Mouse (Mus musculus) embryonic facial prominence, embryonic 11.5 days (tissue): ENCODE data around the gene Atg2b. TPM values are rescaled to one million over a fixed set of nuclear protein-coding genes. Genes with fewer than 3 reads are reported as not detected.

Experiments
- ATAC-seq: fragments of 200-750 bp; cut with Nextera tagmentation; replicated peaks from 2 replicates; pipeline ENCODE4 v1.8.0; 2017; ENCODE audit warnings: low read depth; ENCODE audit not compliant: insufficient number of reproducible peaks, low FRiP score, low TSS enrichment
- DNase-seq: peaks from one replicate; pipeline ENCODE4 v3.0.0-alpha.2; 2015; ENCODE audit warnings: low spot score
- H3K27ac ChIP-seq: fragments of 300-500 bp; sonication (generic); replicated peaks from 2 replicates; pipeline ENCODE4 v1.5.1; 2014; ENCODE audit warnings: mild to moderate bottlenecking, low read depth, low read length, control low read depth
- H3K27me3 ChIP-seq: fragments of 300-500 bp; sonication (generic); 2 replicates; pipeline ENCODE4 v1.6.1; 2014; ENCODE audit warnings: mild to moderate bottlenecking, low read length, moderate library complexity, mixed read lengths; ENCODE audit not compliant: control insufficient read depth, insufficient read depth
- H3K36me3 ChIP-seq: fragments of 300-500 bp; sonication (generic); replicated peaks from 2 replicates; pipeline ENCODE4 v1.6.1; 2014; ENCODE audit warnings: low read depth, mild to moderate bottlenecking, low read length, moderate library complexity, mixed read lengths; ENCODE audit not compliant: control insufficient read depth, insufficient read depth
- H3K4me1 ChIP-seq: fragments of 300-500 bp; sonication (generic); 2 replicates; pipeline ENCODE4 v1.6.1; 2014; ENCODE audit warnings: low read length, mixed read lengths; ENCODE audit not compliant: control insufficient read depth, insufficient read depth
- H3K4me2 ChIP-seq: fragments of 300-500 bp; sonication (generic); 2 replicates; pipeline ENCODE4 v1.6.1; 2014; ENCODE audit warnings: low read depth, mild to moderate bottlenecking, control low read depth, low read length, moderate library complexity
- H3K4me3 ChIP-seq: fragments of 300-500 bp; sonication (generic); 2 replicates; pipeline ENCODE4 v1.5.1; 2014; ENCODE audit warnings: low read depth, low read length, control low read depth
- H3K9ac ChIP-seq: fragments of 300-500 bp; sonication (generic); replicated peaks from 2 replicates; pipeline ENCODE4 v1.6.1; 2014; ENCODE audit warnings: mild to moderate bottlenecking, control low read depth, low read length
- H3K9me3 ChIP-seq: fragments of 300-500 bp; sonication (generic); replicated peaks from 2 replicates; pipeline ENCODE4 v1.6.1; 2016; ENCODE audit warnings: mild to moderate bottlenecking, low read length, inconsistent platforms, mixed read lengths; ENCODE audit not compliant: control insufficient read depth
- WGBS: fragments of 180-500 bp; shearing (Covaris S2); extraction: QIAGEN DNeasy Blood & Tissue Kit; methylation state at CpG from one replicate; pipeline ENCODE4 v1.1.7; 2014; 5-methylcytosine and 5-hydroxymethylcytosine counted together
- polyA plus RNA-seq: library from polyadenylated mRNA; unstranded; fragments of >200 nt; fragmentation: Nextera tagmentation; extraction: Ambion mirVana; gene quantifications from 2 replicates; pipeline ENCODE4 v1.2.1, GENCODE M21; 2014

Atg2b gene
- 11.7 and 12.6 TPM in 2 replicates for polyA plus RNA-seq

DNA sequence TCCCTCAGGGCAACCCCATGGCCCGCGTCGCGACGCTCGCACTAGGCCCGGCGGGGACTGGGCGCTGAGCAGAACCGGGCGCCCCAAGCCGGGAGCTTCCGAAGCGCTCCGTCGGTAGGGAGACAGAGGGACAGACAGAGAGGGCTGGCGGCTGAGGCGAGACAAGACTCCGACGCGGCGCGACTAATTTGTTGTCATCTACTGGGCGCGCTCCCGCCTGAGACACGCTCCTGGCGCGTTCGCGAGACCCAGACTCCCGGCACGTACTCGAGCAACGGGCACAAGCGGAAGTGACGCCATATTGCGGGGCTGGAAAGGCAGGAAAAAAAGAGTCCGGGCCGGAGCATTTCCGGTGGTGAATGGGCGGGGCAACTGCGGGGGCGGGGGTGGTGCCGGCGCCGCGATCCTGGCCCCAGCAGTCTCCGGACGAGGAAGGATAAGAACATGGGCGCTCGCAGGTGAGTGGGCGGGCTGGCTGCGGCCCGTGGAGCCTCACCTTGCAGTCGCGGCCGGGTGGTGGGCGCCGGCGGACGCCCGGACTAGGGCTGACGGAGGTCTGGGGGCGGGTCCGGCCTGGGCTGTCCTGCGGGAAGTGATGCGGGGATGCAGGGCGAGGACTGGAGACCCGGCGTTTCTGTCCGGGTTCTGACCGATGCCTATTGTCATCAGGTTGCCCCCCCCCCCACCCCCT is at the start of gene Atg2b:
Atg2b (minus strand) TSS at position 211 of the 691 bp plus-strand sequence.
- no peaks in the 10 kb centered on the region for H3K36me3 ChIP-seq
- no peaks in the 10 kb centered on the region for H3K4me1 ChIP-seq
- peak within 1 kb of the TSS; percentile 91 for H3K4me3 ChIP-seq
- WGBS = under 1% methylated on average over 73 of the region's 73 CpGs
- peak within 1 kb of the TSS; percentile 52 for H3K27ac ChIP-seq
- peak within 1 kb of the TSS; percentile 80 for H3K9ac ChIP-seq
- no peaks in the 10 kb centered on the region for H3K9me3 ChIP-seq
- H3K27me3 ChIP-seq = no peaks in the 10 kb centered on the region
- DNase-seq (peak; percentile 99), ATAC-seq (peak; percentile 90)
- peak within 1 kb of the TSS; percentile 64 for H3K4me2 ChIP-seq

DNA sequence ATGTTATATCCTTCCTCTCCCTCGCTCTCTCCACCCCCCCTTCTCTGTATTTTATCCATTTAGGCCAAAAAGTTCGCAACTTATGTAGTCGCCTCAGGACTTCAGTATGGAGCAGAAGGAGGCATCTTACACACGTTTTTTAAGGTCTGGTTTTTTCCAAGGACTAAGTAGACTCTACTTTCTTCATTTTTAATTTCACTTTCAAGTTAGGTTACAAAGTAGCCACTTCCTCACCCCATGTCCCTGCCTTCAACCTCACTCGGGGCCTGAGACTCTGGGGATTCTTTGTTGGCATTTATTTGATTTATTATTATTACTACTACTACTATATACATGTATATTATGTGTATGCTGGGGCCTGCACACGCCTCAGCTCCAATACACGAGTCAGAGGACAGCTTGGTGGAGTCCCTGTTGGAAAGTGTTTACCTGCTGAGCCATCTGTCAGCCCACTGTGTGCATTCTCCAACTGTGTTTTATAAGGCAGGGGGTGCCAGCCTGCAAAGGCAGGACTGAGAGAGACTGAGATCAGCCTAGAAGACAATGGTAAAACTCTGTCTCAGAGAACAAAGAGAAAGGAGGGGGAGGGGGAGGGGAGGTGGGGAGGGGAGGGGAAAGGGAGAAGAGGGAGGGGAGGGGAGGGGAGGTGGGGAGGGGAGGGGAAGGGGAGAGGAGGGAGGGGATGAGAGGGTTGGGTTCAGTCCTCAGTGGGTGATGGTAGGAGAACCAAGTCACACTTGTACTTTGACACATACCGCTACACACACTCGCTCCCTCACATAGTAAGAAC is 48.6 kb upstream of the Atg2b start:
- no peak overlapping the region for H3K4me2 ChIP-seq
- DNase-seq = no peak
- no peaks in the 10 kb centered on the region for H3K4me1 ChIP-seq
- no peaks in the 10 kb centered on the region for H3K36me3 ChIP-seq
- H3K27ac ChIP-seq = no peak overlapping the region
- ATAC-seq = no peak
- H3K27me3 ChIP-seq = no peaks in the 10 kb centered on the region
- no peak overlapping the region for H3K9ac ChIP-seq
- no peaks in the 10 kb centered on the region for H3K9me3 ChIP-seq
- 81% methylated on average over 9 of the region's 9 CpGs for WGBS
- H3K4me3 ChIP-seq = no peak overlapping the region

DNA sequence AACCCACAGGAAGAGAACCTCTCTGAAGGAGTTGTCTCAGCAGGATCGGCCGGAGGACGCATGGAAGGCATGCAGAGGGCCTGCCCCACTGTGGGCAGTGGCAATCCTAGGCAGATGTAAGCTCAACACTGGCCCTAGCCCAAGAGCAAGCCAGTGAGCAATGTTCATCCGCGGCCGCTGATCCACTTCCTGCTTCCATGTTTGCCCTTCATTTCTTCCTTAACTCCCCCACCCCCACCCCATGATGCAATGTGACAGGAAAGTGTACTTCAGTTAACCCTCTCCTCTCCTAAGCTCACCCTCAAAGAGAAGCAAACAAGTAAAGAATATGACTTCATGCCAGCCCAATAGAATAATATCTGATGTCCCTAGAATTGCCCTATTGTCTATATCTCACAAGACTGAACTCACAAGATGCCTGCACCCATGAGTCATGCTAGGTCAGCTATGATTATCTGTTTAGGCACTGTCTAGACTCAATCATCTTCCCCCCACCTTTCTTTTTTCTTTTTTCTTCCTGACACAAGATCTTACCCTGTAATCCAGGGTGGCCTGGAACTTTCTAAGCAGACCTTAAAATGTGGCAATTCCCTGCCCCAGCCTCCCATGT is 45.9 kb upstream of the Atg2b start:
- Histone ChIP-seq H3K4me3 (no peak overlapping the region), H3K9me3 (no peaks in the 10 kb centered on the region), H3K4me1 (no peaks in the 10 kb centered on the region), H3K4me2 (no peak overlapping the region), H3K9ac (no peak overlapping the region), H3K27ac (no peak overlapping the region), H3K36me3 (no peaks in the 10 kb centered on the region), H3K27me3 (no peaks in the 10 kb centered on the region)
- DNase-seq = no peak
- 82% methylated on average over 6 of the region's 6 CpGs for WGBS
- no peak for ATAC-seq

DNA sequence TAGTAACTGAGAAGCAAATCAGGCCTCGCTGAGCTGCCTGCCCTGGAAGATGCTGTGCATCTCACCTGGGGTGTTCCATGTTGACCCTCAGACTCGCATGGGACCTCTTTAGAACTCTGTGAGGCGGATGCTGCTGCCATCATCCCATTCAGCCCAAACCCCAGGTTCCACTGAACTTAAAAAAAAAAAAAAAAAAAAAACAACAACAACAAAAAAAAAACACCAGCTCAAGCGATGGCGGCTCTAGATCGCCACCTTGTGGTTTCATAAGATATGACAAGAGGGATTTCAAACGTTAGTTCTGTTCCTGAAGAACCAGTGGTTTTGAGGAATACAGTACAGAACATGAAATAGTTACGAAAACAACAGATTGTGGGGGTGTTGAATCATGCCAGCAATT is 43.0 kb upstream of the Atg2b start:
- DNase-seq (peak; percentile 59), ATAC-seq (no peak)
- Histone ChIP-seq H3K4me1 (no peaks in the 10 kb centered on the region), H3K27ac (no peak overlapping the region), H3K4me2 (no peak overlapping the region), H3K4me3 (no peak overlapping the region), H3K9me3 (no peaks in the 10 kb centered on the region), H3K36me3 (no peaks in the 10 kb centered on the region), H3K9ac (no peak overlapping the region), H3K27me3 (no peaks in the 10 kb centered on the region)
- 26% methylated on average over 8 of the region's 8 CpGs for WGBS

DNA sequence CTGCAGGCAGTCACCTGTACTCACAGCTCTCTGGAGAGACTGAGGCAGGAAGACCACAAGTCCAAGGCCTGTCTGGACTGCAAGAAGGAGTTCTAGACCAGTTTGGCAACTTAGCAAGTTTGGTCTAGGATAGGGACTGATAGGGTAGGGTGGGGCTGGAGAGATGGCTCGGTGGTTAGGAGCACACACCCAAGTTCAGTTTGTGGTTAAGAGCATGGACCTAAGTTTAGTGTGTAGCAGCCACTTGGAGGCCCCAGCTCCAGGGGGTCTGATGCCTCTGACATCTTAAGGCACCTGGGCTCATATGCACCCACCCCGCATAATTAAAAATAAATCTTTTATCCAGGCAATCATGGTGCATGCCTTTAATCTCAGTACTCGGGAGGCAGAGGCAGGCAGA is 42.3 kb upstream of the Atg2b start:
- 88% methylated on average over 3 of the region's 3 CpGs for WGBS
- ATAC-seq = no peak

DNA sequence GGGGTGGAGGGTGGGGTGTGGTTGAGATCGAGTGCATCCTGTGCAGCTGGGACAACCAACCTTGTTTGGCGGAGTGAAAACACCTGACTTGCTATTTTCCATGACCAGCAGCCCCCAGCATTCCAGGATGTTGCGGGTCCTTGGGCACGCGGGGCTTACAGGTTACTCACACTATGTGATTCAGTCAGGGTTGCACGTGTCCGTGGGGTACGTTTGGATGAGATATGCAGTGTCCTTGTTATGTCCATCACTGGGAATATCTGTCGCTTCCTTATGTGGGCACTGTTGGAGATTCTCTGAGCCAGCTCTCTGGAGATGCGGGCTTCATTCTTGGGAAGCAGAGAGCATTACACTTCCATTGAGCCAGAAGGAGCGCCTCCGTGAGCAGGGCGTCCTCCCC is 40.7 kb upstream of the Atg2b start:
- Histone ChIP-seq H3K4me2 (no peak overlapping the region), H3K4me3 (no peak overlapping the region)

More for the DNA sequence above, 42.3 kb upstream of the Atg2b start:
- H3K4me2 ChIP-seq = no peak overlapping the region
- no peak for DNase-seq
- no peak overlapping the region for H3K9ac ChIP-seq
- no peak overlapping the region for H3K27ac ChIP-seq
- no peaks in the 10 kb centered on the region for H3K27me3 ChIP-seq
- no peak overlapping the region for H3K4me3 ChIP-seq
- no peaks in the 10 kb centered on the region for H3K36me3 ChIP-seq
- H3K9me3 ChIP-seq = no peaks in the 10 kb centered on the region
- H3K4me1 ChIP-seq = no peaks in the 10 kb centered on the region

DNA sequence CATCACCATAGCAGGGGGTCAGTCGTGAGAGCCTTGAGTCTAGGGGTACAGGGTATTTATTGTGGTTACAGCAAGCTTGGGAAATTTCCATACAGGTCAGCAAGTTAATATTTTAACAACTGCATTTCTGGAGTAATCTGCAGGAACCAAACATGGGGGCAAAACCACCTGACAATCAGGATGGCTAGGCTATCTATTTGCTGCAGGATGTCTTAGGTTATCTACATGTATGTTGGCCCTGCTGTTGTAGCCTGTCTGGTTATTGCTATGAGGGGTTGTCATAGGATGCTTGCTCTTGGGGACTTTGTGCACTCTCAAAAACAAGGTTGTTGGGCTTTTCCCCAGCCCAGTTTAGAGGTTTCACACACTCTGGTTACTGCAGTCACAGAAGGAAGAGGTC is 39.6 kb upstream of the Atg2b start:
- H3K36me3 ChIP-seq = no peaks in the 10 kb centered on the region
- H3K27ac ChIP-seq = no peak overlapping the region
- H3K4me3 ChIP-seq = no peak overlapping the region
- no peak overlapping the region for H3K9ac ChIP-seq
- no peaks in the 10 kb centered on the region for H3K27me3 ChIP-seq
- H3K4me1 ChIP-seq = no peaks in the 10 kb centered on the region
- WGBS = 68% methylated on average over 1 of the region's 1 CpGs
- H3K4me2 ChIP-seq = no peak overlapping the region
- no peaks in the 10 kb centered on the region for H3K9me3 ChIP-seq
- ATAC-seq (no peak), DNase-seq (no peak)

More for the DNA sequence above, 40.7 kb upstream of the Atg2b start:
- Histone ChIP-seq H3K36me3 (no peaks in the 10 kb centered on the region), H3K27ac (no peak overlapping the region), H3K9me3 (no peaks in the 10 kb centered on the region), H3K4me1 (no peaks in the 10 kb centered on the region), H3K27me3 (no peaks in the 10 kb centered on the region), H3K9ac (no peak overlapping the region)
- WGBS = 75% methylated on average over 13 of the region's 13 CpGs
- ATAC-seq (no peak), DNase-seq (no peak)

DNA sequence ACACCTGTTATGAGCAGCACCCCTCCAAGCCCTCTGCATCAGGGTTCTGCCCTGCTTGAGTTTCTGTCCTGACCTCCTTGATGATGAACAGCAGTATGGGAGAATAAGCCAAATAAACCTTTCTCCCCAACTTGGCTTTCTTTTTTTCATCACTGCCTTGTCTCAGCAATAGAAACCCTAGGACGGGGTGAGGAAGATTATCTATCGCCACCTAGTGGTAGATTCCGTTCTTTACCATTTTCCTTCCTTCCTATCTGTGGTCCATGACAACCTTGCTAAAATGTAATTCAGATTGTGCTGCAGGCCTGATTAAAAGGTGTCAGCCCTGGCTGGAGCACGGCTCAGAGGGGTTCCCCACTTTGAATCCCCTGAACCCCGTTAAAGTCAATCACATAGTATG is 37.6 kb upstream of the Atg2b start:
- Histone ChIP-seq H3K9ac (no peak overlapping the region), H3K4me1 (no peaks in the 10 kb centered on the region), H3K36me3 (no peaks in the 10 kb centered on the region), H3K4me3 (no peak overlapping the region), H3K9me3 (no peaks in the 10 kb centered on the region), H3K4me2 (no peak overlapping the region), H3K27ac (no peak overlapping the region), H3K27me3 (no peaks in the 10 kb centered on the region)
- ATAC-seq (peak; percentile 46; the same call in 1 of the 2 replicates), DNase-seq (peak; percentile 81)
- WGBS = 2% methylated on average over 5 of the region's 5 CpGs
